Mouse (Mus musculus): ENCODE results near the gene Tmf1. TPM values are rescaled to one million over a fixed set of nuclear protein-coding genes. Genes with fewer than 3 reads are reported as not detected.

The Tmf1 gene
- total and polyA plus RNA-seq, 3 experiments: 13.5 to 19.2 TPM; not detected in 1

GRCm38 (mm10) chr6:97202477-97202876 lies 23.6 kb upstream of the Tmf1 start (continued):
- TF ChIP-seq MEF2A (IDR thresholded peaks at IDR 0.05; ENCODE audit: extremely low read depth, insufficient replicate concordance, low read depth, low read length, poor library complexity, severe bottlenecking) (no peak), GATA1 (IDR thresholded peaks at IDR 0.05; ENCODE audit: low read depth, low read length) (peak; percentile 32; the same call in 1 of the 2 replicates), USF2 (IDR thresholded peaks at IDR 0.05; ENCODE audit: borderline replicate concordance in 1 of 2, insufficient read depth in 1 of 2, low read depth in 1 of 2, low read length in 2 of 2) (no peak), NRF1 (IDR thresholded peaks at IDR 0.05; ENCODE audit: insufficient read depth, low read depth, low read length, poor library complexity, severe bottlenecking) (no peak), USF1 (IDR thresholded peaks at IDR 0.05; ENCODE audit: low read depth, low read length) (peak; percentile 70), CTCF (IDR thresholded peaks at IDR 0.05 in 2 of 3, conservative IDR thresholded peaks at IDR 0.05 in 1 of 3; ENCODE audit: control insufficient read depth in 1 of 3, insufficient read depth in 1 of 3, low read depth in 2 of 3, low read length in 3 of 3, poor library complexity in 1 of 3, severe bottlenecking in 1 of 3) (no peak), ZNF384 (IDR thresholded peaks at IDR 0.05; ENCODE audit: low read depth, low read length) (no peak), SMC3 (IDR thresholded peaks at IDR 0.05; ENCODE audit: low read depth, low read length) (no peak)

GRCm38 (mm10) chr6:97200437-97200836 lies 21.5 kb upstream of the Tmf1 start:
- H3K27ac ChIP-seq (ENCODE audit: control insufficient read depth, low read depth, low read length): no peak overlapping the region
- H3K4me1 ChIP-seq (ENCODE audit: control insufficient read depth in 1 of 2, insufficient read depth in 2 of 2, low read length in 2 of 2): peaks cover 12 to 17% of the 10 kb centered on the region in 2 experiments
- no peak for DNase-seq (ENCODE audit: low read depth, low spot score)
- H3K36me3 ChIP-seq (ENCODE audit: control insufficient read depth in 1 of 2, insufficient read depth in 2 of 2, low read length in 2 of 2): peaks cover 19 to 41% of the 10 kb centered on the region in 2 experiments
- H3K9me3 ChIP-seq (replicated peaks; ENCODE audit: insufficient read depth, low read length): no peaks in the 10 kb centered on the region
- H3K27me3 ChIP-seq (ENCODE audit: control insufficient read depth in 1 of 2, insufficient read depth in 2 of 2, low read length in 2 of 2): no peaks in the 10 kb centered on the region
- no peak overlapping the region for H3K4me3 ChIP-seq (ENCODE audit: control insufficient read depth in 1 of 2, insufficient read depth in 1 of 2, low read depth in 2 of 2, low read length in 2 of 2)
- H3K79me2 ChIP-seq (ENCODE audit: control insufficient read depth, insufficient read depth, low read length, poor library complexity): peaks cover 24% of the 10 kb centered on the region
- no peak overlapping the region for H3K9ac ChIP-seq (ENCODE audit: control insufficient read depth, low read depth, low read length, poor library complexity, severe bottlenecking)
- no peak for TF ChIP-seq TAL1 (IDR thresholded peaks at IDR 0.05; ENCODE audit: low read length)
- TF ChIP-seq CTCF (IDR thresholded peaks at IDR 0.05 in 2 of 3, conservative IDR thresholded peaks at IDR 0.05 in 1 of 3; ENCODE audit: control insufficient read depth in 1 of 3, insufficient read depth in 1 of 3, low read depth in 2 of 3, low read length in 3 of 3, poor library complexity in 1 of 3, severe bottlenecking in 1 of 3): peak in 1 of 3 experiments; percentile 31; a peak in 1 of 6 replicates
- no peak for TF ChIP-seq KAT2A (conservative IDR thresholded peaks at IDR 0.05; ENCODE audit: low read depth, low read length)

- DNase-seq (ENCODE audit: low read depth, low spot score): peak; percentile 87
- Histone ChIP-seq H3K9me3 (replicated peaks; ENCODE audit: insufficient read depth, low read length) (no peaks in the 10 kb centered on the region), H3K4me3 (ENCODE audit: control insufficient read depth in 1 of 2, insufficient read depth in 1 of 2, low read depth in 2 of 2, low read length in 2 of 2) (peak overlapping the region; percentile 69 to 70), H3K27me3 (ENCODE audit: control insufficient read depth in 1 of 2, insufficient read depth in 2 of 2, low read length in 2 of 2) (no peaks in the 10 kb centered on the region), H3K27ac (ENCODE audit: control insufficient read depth, low read depth, low read length) (peak overlapping the region; percentile 92), H3K79me2 (ENCODE audit: control insufficient read depth, insufficient read depth, low read length, poor library complexity) (peaks cover 26% of the 10 kb centered on the region), H3K4me1 (ENCODE audit: control insufficient read depth in 1 of 2, insufficient read depth in 2 of 2, low read length in 2 of 2) (peaks cover 7 to 22% of the 10 kb centered on the region in 2 experiments), H3K9ac (ENCODE audit: control insufficient read depth, low read depth, low read length, poor library complexity, severe bottlenecking) (peak overlapping the region; percentile 87), H3K36me3 (ENCODE audit: control insufficient read depth in 1 of 2, insufficient read depth in 2 of 2, low read length in 2 of 2) (peaks cover 7 to 30% of the 10 kb centered on the region in 2 experiments)
- peak; percentile 83; the same call in 1 of the 2 replicates for TF ChIP-seq CHD1 (IDR thresholded peaks at IDR 0.05; ENCODE audit: low read depth, low read length)
- TF ChIP-seq POLR2AphosphoS2 (IDR thresholded peaks at IDR 0.05; ENCODE audit: low read length): peak; percentile 78; the same call in 1 of the 2 replicates
- TF ChIP-seq SIN3A (IDR thresholded peaks at IDR 0.05; ENCODE audit: low read length): peak; percentile 46; the same call in 1 of the 2 replicates
- TF ChIP-seq BHLHE40 (IDR thresholded peaks at IDR 0.05; ENCODE audit: borderline replicate concordance, low read depth, low read length): peak; percentile 72
- peak in 1 of 2 experiments; percentile 11; a peak in 1 of 4 replicates for TF ChIP-seq POLR2A (IDR thresholded peaks at IDR 0.05; ENCODE audit: control insufficient read depth in 1 of 2, insufficient read depth in 1 of 2, low read depth in 1 of 2, low read length in 2 of 2, poor library complexity in 1 of 2)
- peak; percentile 68 for TF ChIP-seq USF1 (IDR thresholded peaks at IDR 0.05; ENCODE audit: low read depth, low read length)
- TF ChIP-seq NRF1 (IDR thresholded peaks at IDR 0.05; ENCODE audit: insufficient read depth, low read depth, low read length, poor library complexity, severe bottlenecking): no peak
- TF ChIP-seq CTCF (IDR thresholded peaks at IDR 0.05 in 2 of 3, conservative IDR thresholded peaks at IDR 0.05 in 1 of 3; ENCODE audit: control insufficient read depth in 1 of 3, insufficient read depth in 1 of 3, low read depth in 2 of 3, low read length in 3 of 3, poor library complexity in 1 of 3, severe bottlenecking in 1 of 3): no peak
These were observed 476 bp upstream of the Tmf1 start for GRCm38 (mm10) chr6:97179367-97179828.

Measured in MEL (cell line).